Mouse (Mus musculus): ENCODE data around the gene Gdap1l1. TPM values are rescaled to one million over a fixed set of nuclear protein-coding genes. Genes with fewer than 3 reads are reported as not detected.
"Not testable (repeated sequence)": the region's sequence is repeated elsewhere in the genome, so short reads cannot be mapped to it uniquely, and the experiment has no call there.

The Gdap1l1 gene
- total RNA-seq (2015; ENCODE audit: low replicate concordance) = not detected in 2 replicates
- not detected in 2 replicates for total RNA-seq (2017; ENCODE audit: low replicate concordance)

GRCm38 (mm10) chr2:163438246-163438618, at the start of gene Gdap1l1:
TSS of gene Gdap1l1 (plus strand) at chr2:163438476.
- ATAC-seq (replicated peaks; ENCODE audit: low FRiP score, poor library complexity, severe bottlenecking) = no peak

- ATAC-seq (replicated peaks; ENCODE audit: low FRiP score, poor library complexity, severe bottlenecking) = no peak
Observed at GRCm38 (mm10) chr2:163392436-163392835, 45.8 kb upstream of the Gdap1l1 start.

- ATAC-seq (replicated peaks; ENCODE audit: low FRiP score, poor library complexity, severe bottlenecking) = no peak
Observed at GRCm38 (mm10) chr2:163393241-163393640, 45.0 kb upstream of the Gdap1l1 start.

GRCm38 (mm10) chr2:163393976-163394375, 44.3 kb upstream of the Gdap1l1 start:
- no peak for ATAC-seq (replicated peaks; ENCODE audit: low FRiP score, poor library complexity, severe bottlenecking)

- no peak for ATAC-seq (replicated peaks; ENCODE audit: low FRiP score, poor library complexity, severe bottlenecking)
Observed at GRCm38 (mm10) chr2:163394977-163395376, 43.3 kb upstream of the Gdap1l1 start.

- no peak for ATAC-seq (replicated peaks; ENCODE audit: low FRiP score, poor library complexity, severe bottlenecking)
Observed at GRCm38 (mm10) chr2:163397071-163397470, 41.2 kb upstream of the Gdap1l1 start.

- no peak for ATAC-seq (replicated peaks; ENCODE audit: low FRiP score, poor library complexity, severe bottlenecking)
Observed at GRCm38 (mm10) chr2:163397905-163398304, 40.4 kb upstream of the Gdap1l1 start, which contains the start of gene Jph2. TSS of gene Jph2 (minus strand) at chr2:163397993.

GRCm38 (mm10) chr2:163398770-163399169, 39.5 kb upstream of the Gdap1l1 start:
- no peak for ATAC-seq (replicated peaks; ENCODE audit: low FRiP score, poor library complexity, severe bottlenecking)

GRCm38 (mm10) chr2:163399222-163399621, 39.1 kb upstream of the Gdap1l1 start:
- no peak for ATAC-seq (replicated peaks; ENCODE audit: low FRiP score, poor library complexity, severe bottlenecking)

- ATAC-seq (replicated peaks; ENCODE audit: low FRiP score, poor library complexity, severe bottlenecking) = peak; percentile 74
Observed at GRCm38 (mm10) chr2:163401221-163401620, 37.1 kb upstream of the Gdap1l1 start.

- ATAC-seq (replicated peaks; ENCODE audit: low FRiP score, poor library complexity, severe bottlenecking) = no peak
Observed at GRCm38 (mm10) chr2:163404037-163404815, 34.0 kb upstream of the Gdap1l1 start.

GRCm38 (mm10) chr2:163410211-163410610, 28.1 kb upstream of the Gdap1l1 start:
- ATAC-seq (replicated peaks; ENCODE audit: low FRiP score, poor library complexity, severe bottlenecking) = no peak

- not testable (repeated sequence) for ATAC-seq (replicated peaks; ENCODE audit: low FRiP score, poor library complexity, severe bottlenecking)
Observed at GRCm38 (mm10) chr2:163411344-163411743, 26.9 kb upstream of the Gdap1l1 start.

GRCm38 (mm10) chr2:163411840-163412239, 26.4 kb upstream of the Gdap1l1 start:
- ATAC-seq (replicated peaks; ENCODE audit: low FRiP score, poor library complexity, severe bottlenecking) = no peak

GRCm38 (mm10) chr2:163412419-163412818, 25.9 kb upstream of the Gdap1l1 start:
- no peak for ATAC-seq (replicated peaks; ENCODE audit: low FRiP score, poor library complexity, severe bottlenecking)

- no peak for ATAC-seq (replicated peaks; ENCODE audit: low FRiP score, poor library complexity, severe bottlenecking)
Observed at GRCm38 (mm10) chr2:163412846-163413590, 25.3 kb upstream of the Gdap1l1 start.

- no peak for ATAC-seq (replicated peaks; ENCODE audit: low FRiP score, poor library complexity, severe bottlenecking)
Observed at GRCm38 (mm10) chr2:163417026-163417425, 21.2 kb upstream of the Gdap1l1 start.

- ATAC-seq (replicated peaks; ENCODE audit: low FRiP score, poor library complexity, severe bottlenecking) = no peak
Observed at GRCm38 (mm10) chr2:163417830-163418229, 20.4 kb upstream of the Gdap1l1 start.

- ATAC-seq (replicated peaks; ENCODE audit: low FRiP score, poor library complexity, severe bottlenecking) = peak; percentile 32; the same call in 1 of the 2 replicates
Observed at GRCm38 (mm10) chr2:163418841-163419345, 19.4 kb upstream of the Gdap1l1 start.

- ATAC-seq (replicated peaks; ENCODE audit: low FRiP score, poor library complexity, severe bottlenecking) = peak; percentile 97
Observed at GRCm38 (mm10) chr2:163419346-163420045, 18.8 kb upstream of the Gdap1l1 start.

Measured in erythroid progenitor cell, adult 5-6 weeks (primary cell).